Mouse (Mus musculus): Measurements from ENCODE around the gene Kcnk6. TPM values are rescaled to one million over a fixed set of nuclear protein-coding genes. Genes with fewer than 3 reads are reported as not detected.

Kcnk6 gene
- total and polyA plus RNA-seq, 2 experiments from 2014 or later, result 1.5 to 6.1 TPM

DNA sequence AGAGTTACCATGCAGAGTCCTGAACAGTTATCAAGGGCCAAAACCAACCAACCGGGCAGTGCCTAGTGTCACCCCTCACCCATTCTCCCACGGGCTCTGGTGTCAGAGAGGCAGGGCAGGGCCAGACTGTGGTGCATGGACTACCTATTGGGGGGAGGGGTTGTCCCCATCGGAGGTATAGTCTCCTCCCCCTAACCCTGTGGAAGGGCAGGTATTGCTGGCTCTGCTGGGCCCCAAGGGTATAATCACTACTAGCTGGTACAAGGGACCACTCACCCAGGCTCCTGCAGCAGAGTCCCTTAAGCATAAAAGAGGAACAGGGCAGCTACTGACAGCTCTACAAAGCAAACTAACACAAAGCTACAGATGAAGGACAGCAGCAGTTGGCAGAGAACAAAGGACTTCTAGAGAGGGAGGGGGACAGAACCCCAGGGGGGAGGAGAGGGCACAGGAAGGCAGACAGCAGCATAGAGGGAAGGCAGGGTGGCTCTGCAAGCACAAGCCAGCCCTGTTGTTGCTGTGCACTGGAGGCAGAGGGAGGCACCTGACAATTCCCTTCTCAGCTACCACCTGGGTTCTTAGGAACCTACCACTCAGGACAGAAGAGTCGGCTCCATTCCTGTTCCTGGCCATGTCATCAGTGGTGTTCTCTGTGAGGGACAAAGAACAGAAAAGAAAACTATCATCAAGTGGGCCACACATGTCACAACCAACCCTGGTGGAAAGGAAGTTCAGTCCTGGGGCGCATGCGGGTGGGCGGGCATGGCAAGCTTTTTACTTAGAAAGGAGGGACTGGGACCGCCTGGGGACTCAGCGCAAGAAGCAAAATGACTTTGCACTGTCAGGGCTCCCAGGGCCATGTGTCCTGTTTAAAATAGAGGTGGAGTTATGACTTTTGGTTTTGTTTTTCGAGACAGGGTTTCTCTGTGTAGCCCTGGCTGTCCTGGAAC lies 27.7 kb upstream of the Kcnk6 start:
- H3K4me1 ChIP-seq (ENCODE audit: insufficient read depth, low read length), result no peaks in the 10 kb centered on the region
- H3K4me3 ChIP-seq (ENCODE audit: low read length), result no peak overlapping the region
- DNase-seq (ENCODE audit: low spot score) (no peak), ATAC-seq (no peak)
- no peak overlapping the region for H3K4me2 ChIP-seq (ENCODE audit: low read depth, low read length)
- no peak for TF ChIP-seq CTCF (IDR thresholded peaks at IDR 0.05; ENCODE audit: low read depth)
- no peaks in the 10 kb centered on the region for H3K36me3 ChIP-seq (ENCODE audit: insufficient read depth, low read length)
- no peaks in the 10 kb centered on the region for H3K27me3 ChIP-seq (ENCODE audit: insufficient read depth, low read length)
- 58% methylated on average over 10 of the region's 10 CpGs for WGBS
- H3K27ac ChIP-seq, result no peak overlapping the region
- no peak overlapping the region for H3K9ac ChIP-seq (replicated peaks; ENCODE audit: low read length)
- H3K9me3 ChIP-seq (ENCODE audit: low read length), result no peaks in the 10 kb centered on the region

DNA sequence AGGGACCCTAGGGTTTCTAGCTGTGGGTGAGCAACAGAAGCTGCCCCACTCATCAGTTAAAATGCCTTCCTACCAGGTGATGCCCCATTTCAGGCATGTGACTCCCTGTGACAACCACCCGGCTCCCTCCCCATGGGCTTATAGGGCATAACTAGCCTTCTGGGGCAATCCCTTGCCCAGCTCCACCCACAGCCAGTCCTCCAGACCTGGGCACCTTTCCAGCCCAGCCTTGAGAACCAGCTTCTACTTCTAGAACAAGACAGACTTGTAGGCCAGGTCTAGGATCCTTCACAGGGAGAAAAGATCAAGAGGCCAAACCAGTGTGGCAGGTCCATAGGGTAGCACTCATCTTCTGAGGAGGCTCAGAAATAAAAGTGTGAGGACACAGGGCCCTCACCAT lies 25.1 kb upstream of the Kcnk6 start:
- Histone ChIP-seq H3K27me3 (ENCODE audit: insufficient read depth, low read length) (no peaks in the 10 kb centered on the region), H3K9ac (replicated peaks; ENCODE audit: low read length) (no peak overlapping the region), H3K4me3 (ENCODE audit: low read length) (no peak overlapping the region), H3K27ac (no peak overlapping the region), H3K4me2 (ENCODE audit: low read depth, low read length) (no peak overlapping the region), H3K36me3 (ENCODE audit: insufficient read depth, low read length) (no peaks in the 10 kb centered on the region), H3K9me3 (ENCODE audit: low read length) (no peaks in the 10 kb centered on the region), H3K4me1 (ENCODE audit: insufficient read depth, low read length) (no peaks in the 10 kb centered on the region)
- DNase-seq (ENCODE audit: low spot score) (no peak), ATAC-seq (no peak)
- no peak for TF ChIP-seq CTCF (IDR thresholded peaks at IDR 0.05; ENCODE audit: low read depth)
- 90% methylated on average over 1 of the region's 1 CpGs for WGBS

- Histone ChIP-seq H3K36me3 (ENCODE audit: insufficient read depth, low read length) (no peaks in the 10 kb centered on the region), H3K27me3 (ENCODE audit: insufficient read depth, low read length) (no peaks in the 10 kb centered on the region), H3K9ac (replicated peaks; ENCODE audit: low read length) (no peak overlapping the region), H3K9me3 (ENCODE audit: low read length) (no peaks in the 10 kb centered on the region), H3K27ac (no peak overlapping the region), H3K4me1 (ENCODE audit: insufficient read depth, low read length) (no peaks in the 10 kb centered on the region), H3K4me2 (ENCODE audit: low read depth, low read length) (no peak overlapping the region), H3K4me3 (ENCODE audit: low read length) (no peak overlapping the region)
- TF ChIP-seq CTCF (IDR thresholded peaks at IDR 0.05; ENCODE audit: low read depth), result no peak
- ATAC-seq (no peak), DNase-seq (ENCODE audit: low spot score) (no peak)
- 80% methylated on average over 4 of the region's 4 CpGs for WGBS
Measured at GRCm38 (mm10) chr7:29255875-29256274, 23.6 kb upstream of the Kcnk6 start.

DNA sequence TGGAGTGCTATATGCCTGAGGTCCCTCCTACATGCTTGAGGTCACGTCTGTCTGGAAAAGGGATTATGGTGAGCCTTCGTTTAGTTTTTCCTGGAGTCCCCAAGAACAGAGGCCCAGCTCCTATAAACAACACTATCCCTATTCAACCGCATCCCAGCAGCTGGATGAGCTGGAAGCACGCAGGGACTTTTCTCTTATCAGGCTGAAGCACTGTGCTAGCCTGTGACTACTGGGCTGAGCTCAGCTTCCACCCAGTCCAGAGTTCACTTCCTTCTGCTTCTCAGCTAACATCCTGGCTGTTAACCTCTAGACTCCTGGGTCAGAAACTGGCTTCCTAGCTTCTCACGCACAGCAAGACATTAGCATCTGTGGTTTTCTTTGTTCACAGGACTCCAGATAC lies 21.5 kb upstream of the Kcnk6 start:
- ATAC-seq, result no peak
- Histone ChIP-seq H3K27me3 (ENCODE audit: insufficient read depth, low read length) (no peaks in the 10 kb centered on the region), H3K4me3 (ENCODE audit: low read length) (no peak overlapping the region), H3K9ac (replicated peaks; ENCODE audit: low read length) (no peak overlapping the region), H3K27ac (no peak overlapping the region), H3K4me2 (ENCODE audit: low read depth, low read length) (no peak overlapping the region), H3K36me3 (ENCODE audit: insufficient read depth, low read length) (no peaks in the 10 kb centered on the region), H3K4me1 (ENCODE audit: insufficient read depth, low read length) (no peaks in the 10 kb centered on the region), H3K9me3 (ENCODE audit: low read length) (no peaks in the 10 kb centered on the region)
- 62% methylated on average over 5 of the region's 5 CpGs for WGBS
- no peak for TF ChIP-seq CTCF (IDR thresholded peaks at IDR 0.05; ENCODE audit: low read depth)
- no peak for DNase-seq (ENCODE audit: low spot score)

- H3K4me3 ChIP-seq (ENCODE audit: low read length), result no peak overlapping the region
- H3K27ac ChIP-seq, result no peak overlapping the region
- no peak for TF ChIP-seq CTCF (IDR thresholded peaks at IDR 0.05; ENCODE audit: low read depth)
- 90% methylated on average over 3 of the region's 3 CpGs for WGBS
- H3K9me3 ChIP-seq (ENCODE audit: low read length), result no peaks in the 10 kb centered on the region
- H3K36me3 ChIP-seq (ENCODE audit: insufficient read depth, low read length), result no peaks in the 10 kb centered on the region
- no peak overlapping the region for H3K4me2 ChIP-seq (ENCODE audit: low read depth, low read length)
- ATAC-seq (no peak), DNase-seq (ENCODE audit: low spot score) (no peak)
- no peaks in the 10 kb centered on the region for H3K27me3 ChIP-seq (ENCODE audit: insufficient read depth, low read length)
- H3K9ac ChIP-seq (replicated peaks; ENCODE audit: low read length), result no peak overlapping the region
- H3K4me1 ChIP-seq (ENCODE audit: insufficient read depth, low read length), result no peaks in the 10 kb centered on the region
Measured at GRCm38 (mm10) chr7:29251166-29251565, 18.9 kb upstream of the Kcnk6 start.

DNA sequence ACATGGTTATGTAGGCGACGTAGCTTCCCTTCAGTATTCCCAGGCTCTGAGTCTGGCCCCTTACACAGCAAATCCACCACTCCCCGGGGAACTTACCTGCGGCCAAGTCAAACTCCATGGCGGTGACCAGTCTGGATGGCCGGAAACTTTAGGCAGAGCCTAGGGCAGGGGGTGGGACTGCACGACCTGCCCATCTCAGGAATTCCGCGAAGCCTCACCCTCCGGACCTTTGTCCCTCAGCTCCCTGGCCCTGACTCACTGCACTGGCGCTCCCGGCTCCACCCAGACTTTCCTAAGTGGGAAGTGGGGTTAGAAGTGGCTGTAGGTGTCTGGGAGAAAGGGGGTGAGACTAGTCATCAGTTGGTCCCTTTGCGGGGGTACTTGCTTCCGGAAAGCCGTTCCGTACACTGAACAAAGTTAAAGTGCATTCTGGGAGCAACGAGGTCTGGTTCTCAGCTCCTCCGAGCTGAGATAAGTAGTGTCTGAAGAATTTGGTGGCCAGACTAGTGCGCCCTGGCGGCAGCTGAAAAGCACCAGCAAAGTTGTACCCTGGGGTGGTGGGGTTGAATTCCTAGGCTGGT lies 16.0 kb upstream of the Kcnk6 start, which contains the start of gene 2200002D01Rik:
TSS of gene 2200002D01Rik (minus strand) at position 206 of the 581 bp plus-strand sequence.
- no peaks in the 10 kb centered on the region for H3K4me1 ChIP-seq (ENCODE audit: insufficient read depth, low read length)
- peak; percentile 31; the same call in 1 of the 2 replicates for ATAC-seq
- 28% methylated on average over 20 of the region's 20 CpGs for WGBS
- 0 out of 2 replicates have a peak within 1 kb of the TSS, but pooled peaks have one; percentile 4 for H3K9ac ChIP-seq (replicated peaks; ENCODE audit: low read length)
- peak within 1 kb of the TSS; percentile 45 for H3K4me2 ChIP-seq (ENCODE audit: low read depth, low read length)
- H3K9me3 ChIP-seq (ENCODE audit: low read length), result no peaks in the 10 kb centered on the region
- no peak for TF ChIP-seq CTCF (IDR thresholded peaks at IDR 0.05; ENCODE audit: low read depth)
- no peak for DNase-seq (ENCODE audit: low spot score)
- H3K27me3 ChIP-seq (ENCODE audit: insufficient read depth, low read length), result no peaks in the 10 kb centered on the region
- H3K4me3 ChIP-seq (ENCODE audit: low read length), result peak within 1 kb of the TSS; percentile 6; the same call in 1 of the 2 replicates
- H3K27ac ChIP-seq, result no peak within 1 kb of the TSS
- peaks cover 3% of the 10 kb centered on the region; the same call in 1 of the 2 replicates for H3K36me3 ChIP-seq (ENCODE audit: insufficient read depth, low read length)
